Mouse (Mus musculus): Measurements from ENCODE around the gene Gm42674.
A peak's percentile ranks its signal among the peaks of the same experiment; 100 is the strongest.

Gene Gm42674

GRCm38 (mm10) chr3:90626266-90627021 lies 24.7 kb downstream of the Gm42674 start:
- no peak for DNase-seq

GRCm38 (mm10) chr3:90627366-90627765 lies 25.7 kb downstream of the Gm42674 start:
- no peak for DNase-seq

GRCm38 (mm10) chr3:90627807-90628206 lies 26.1 kb downstream of the Gm42674 start:
- DNase-seq, result no peak

DNA sequence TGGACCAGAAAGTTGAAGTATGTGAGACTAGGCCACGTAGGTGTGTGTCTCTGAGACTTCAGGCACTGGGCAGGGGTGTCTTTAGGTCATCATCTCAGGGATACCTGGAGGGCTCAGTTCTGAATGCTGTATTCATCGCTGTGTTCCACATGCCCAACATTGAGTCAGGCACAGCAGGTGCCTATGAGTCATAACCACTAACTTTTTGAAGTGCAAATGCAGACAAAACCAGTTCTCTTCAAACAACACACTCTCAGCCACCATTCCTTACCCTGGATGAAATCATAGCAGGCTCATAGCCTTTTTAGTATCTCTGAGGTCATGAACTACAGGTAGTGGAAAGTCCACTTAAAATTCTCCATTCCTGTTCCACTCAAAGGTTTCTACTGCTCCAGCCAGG lies 27.6 kb downstream of the Gm42674 start:
- no peak for DNase-seq

GRCm38 (mm10) chr3:90631984-90632383 lies 30.3 kb downstream of the Gm42674 start:
- no peak for DNase-seq

- DNase-seq, result no peak
Observed at GRCm38 (mm10) chr3:90638511-90639275, 37.0 kb downstream of the Gm42674 start.

DNA sequence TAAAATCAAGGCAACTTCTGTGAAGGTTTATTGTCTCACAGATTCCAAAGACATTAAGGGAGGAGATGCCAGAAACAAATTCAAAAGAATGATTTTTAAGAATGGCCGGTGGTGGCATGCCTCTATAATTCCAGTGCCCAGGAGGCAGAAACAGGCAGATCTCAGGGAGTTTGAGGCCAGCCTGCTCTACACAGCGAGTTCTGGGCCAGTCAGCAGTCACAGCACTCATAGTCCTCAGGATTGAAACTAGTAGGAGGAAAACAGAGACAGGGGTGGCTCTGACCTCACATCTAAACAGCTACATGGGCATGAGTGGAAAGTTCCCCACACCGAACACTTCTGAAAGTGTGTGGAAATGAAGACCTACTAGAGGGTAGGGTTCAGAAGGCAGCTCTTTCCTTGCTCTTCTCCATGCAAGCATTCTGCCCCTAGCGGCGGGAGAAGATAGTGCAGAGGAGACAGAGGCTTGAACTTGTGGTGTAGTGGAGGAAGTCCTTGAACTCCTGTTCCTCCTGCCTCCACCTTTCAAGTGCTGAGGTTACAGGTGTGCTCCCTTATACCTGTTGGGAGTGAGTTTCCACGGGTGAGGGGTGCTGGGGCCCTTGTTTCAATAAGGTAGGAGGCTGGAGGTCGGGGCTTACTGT lies 37.9 kb downstream of the Gm42674 start:
- no peak for DNase-seq

GRCm38 (mm10) chr3:90640981-90641380 lies 39.3 kb downstream of the Gm42674 start:
- DNase-seq, result no peak

DNA sequence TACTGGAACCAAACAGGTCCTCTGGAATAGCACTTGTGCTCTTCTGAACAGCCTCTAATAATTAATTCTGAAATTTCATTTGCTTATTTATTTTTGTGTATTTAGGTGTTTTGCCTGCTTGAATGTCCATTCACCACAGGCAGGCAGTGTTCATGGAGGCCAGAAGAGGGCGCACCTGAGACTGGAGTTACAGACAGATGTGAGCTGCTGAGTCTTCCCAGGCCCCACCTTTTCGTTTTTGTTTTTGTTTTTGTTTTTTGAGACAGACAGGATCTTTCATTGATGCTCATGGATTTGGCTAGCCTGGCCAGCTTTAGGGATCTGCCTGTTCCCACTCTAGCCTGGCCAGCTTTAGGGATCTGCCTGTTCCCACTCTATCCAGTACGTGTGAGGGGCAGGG lies 42.5 kb downstream of the Gm42674 start:
- DNase-seq, result no peak

DNA sequence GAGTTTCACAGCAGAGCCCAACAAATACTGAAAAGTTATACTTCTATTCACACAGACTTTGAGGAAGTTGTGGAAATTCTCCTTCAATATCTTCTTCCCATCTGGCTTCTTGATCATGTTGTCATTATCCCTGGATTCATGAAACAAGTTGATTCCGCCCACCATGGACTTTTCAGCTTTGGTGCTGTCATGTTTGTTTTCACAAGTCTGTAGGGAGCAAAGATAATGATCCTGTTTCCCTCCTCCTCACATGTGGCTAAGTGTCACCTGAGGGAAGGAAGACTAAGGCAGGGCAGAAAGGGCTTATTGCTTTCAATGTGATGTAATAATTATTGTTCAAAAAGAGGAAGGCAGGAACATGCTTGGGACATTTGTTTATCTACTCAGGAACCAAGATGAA lies 45.6 kb downstream of the Gm42674 start:
- no peak for DNase-seq

DNA sequence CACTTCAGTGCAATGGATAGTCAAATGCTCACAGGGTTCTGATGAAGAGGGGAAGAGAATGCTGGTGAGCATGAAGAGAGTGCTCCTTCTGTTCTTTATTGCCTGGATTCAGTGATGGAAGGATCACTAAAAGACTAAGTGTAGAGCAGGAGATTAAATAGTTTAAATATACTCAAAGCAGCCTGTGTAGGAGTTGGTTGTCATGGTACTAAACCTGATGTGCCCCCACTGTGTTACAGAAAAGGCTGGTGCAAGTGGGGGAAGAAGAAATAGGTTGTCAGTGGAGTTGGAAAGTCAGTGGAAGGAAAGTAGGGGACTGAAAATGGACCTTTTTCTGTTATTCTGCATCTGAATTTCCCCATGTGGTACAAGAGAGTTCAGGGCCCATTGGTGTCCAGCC lies 47.3 kb downstream of the Gm42674 start:
- no peak for DNase-seq

DNA sequence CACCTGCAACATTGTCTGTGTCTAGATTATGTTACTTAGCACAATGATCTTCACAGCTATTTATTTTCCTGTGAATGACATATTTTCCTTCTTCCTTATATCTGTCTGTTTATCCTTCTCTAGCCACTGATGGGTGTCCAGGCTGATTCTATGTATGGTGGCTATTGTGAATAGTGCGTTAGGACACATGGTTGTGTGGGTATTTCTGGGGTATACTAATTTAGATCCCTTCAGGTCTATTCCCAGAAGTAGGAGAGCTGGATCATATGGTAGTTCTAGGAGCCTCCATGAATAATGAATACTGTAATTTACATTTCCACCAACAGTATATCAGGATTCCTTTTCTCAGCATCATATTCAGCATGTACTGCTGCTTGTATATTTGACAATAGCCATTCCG lies 48.1 kb downstream of the Gm42674 start:
- no peak for DNase-seq

DNA sequence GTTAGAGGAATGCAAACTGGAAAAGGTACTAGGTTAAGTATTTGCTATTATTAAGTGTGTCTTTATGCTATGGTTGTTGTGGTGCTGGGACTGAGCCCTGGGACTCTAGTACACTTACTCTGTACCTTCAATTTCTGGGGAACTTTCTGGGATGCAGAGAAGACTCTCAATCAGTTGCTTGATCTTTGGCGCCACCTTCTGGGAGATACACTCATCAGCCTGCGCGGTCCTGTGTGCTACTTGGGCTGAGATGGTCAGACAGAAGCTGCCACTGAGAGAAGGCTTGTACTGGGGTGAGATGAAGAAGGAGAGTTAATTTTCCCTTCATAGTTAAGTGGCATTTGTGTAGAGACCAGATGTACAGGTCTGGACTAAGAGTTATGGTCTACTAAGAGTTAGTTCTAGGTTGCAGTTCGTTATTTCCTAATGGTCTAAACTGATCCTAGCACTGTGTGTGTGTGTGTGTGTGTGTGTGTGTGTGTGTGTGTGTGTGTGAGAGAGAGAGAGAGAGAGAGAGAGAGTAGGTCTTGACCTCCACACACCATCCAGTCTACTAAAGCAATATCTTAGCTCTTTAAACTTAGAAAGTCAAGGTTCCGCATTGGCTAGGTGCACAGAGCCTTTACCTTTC lies 51.3 kb downstream of the Gm42674 start:
- peak; percentile 43 for DNase-seq

DNA sequence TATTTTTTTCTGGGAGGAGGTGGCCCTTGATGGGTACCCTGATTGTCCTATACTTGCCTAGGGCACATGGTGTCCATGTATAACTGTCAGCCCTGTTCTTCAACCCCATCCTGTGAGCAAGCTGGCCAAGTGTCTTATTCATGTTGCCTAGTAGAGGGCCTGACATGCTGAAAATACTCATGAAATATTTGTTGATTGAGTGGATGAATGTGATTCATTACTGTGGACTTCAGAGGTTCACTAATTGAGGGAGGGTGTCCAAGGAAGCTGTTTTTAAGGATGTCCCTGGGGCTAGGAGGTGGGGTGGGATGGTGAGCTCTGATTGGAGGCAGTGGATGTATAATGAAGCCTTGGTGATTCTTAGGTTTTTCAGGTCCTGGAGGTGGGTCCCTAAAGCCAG lies 52.0 kb downstream of the Gm42674 start, which contains the start of gene S100a7a:
Gene S100a7a (plus strand): TSS at position 301 of the 400 bp plus-strand sequence.
- no peak for DNase-seq

Measured in cerebellum, adult 11 months (tissue).